Mouse (Mus musculus) heart, postnatal 14 days (tissue): Measurements from ENCODE around the gene Lnpep. TPM values are rescaled to one million over a fixed set of nuclear protein-coding genes. Genes with fewer than 3 reads are reported as not detected.
A peak's percentile ranks its signal among the peaks of the same experiment; 100 is the strongest.

Experiments used
- DNase-seq, 2 experiments: peaks; one replicate each; pipeline ENCODE4 v3.0.0; 2021 to 2022
- intact Hi-C: fragments of 180-260 bp; cut with DNase I; formaldehyde crosslinking; loops from one replicate; pipeline ENCODE4 v1.15.1; 2025
- total RNA-seq, 2 experiments: library from RNA; stranded (reverse); gene quantifications; 2 replicates each; pipeline ENCODE4 v1.2.3; 2021

Lnpep gene
- total RNA-seq, 2 experiments from 2014 or later = 163 to 164 TPM

- no peak for DNase-seq
- intact Hi-C loops = loop anchor here (2.0 kb wide), 1 partner anchor 15 kb away; no protein-coding TSS in a partner anchor
These were observed 7.2 kb downstream of the Lnpep start for GRCm38 (mm10) chr17:17617440-17618204.

- no peak for DNase-seq
- intact Hi-C loops = no loop called here
These were observed 12.5 kb downstream of the Lnpep start for GRCm38 (mm10) chr17:17612336-17612735.

GRCm38 (mm10) chr17:17609523-17609922 is 15.3 kb downstream of the Lnpep start:
- intact Hi-C loops = no loop called here
- no peak for DNase-seq

- DNase-seq = no peak
- intact Hi-C loops = no loop called here
These were observed 16.3 kb downstream of the Lnpep start for GRCm38 (mm10) chr17:17608416-17608988.

GRCm38 (mm10) chr17:17604554-17604953 is 20.3 kb downstream of the Lnpep start:
- DNase-seq = no peak
- intact Hi-C loops = no loop called here

GRCm38 (mm10) chr17:17603609-17604008 is 21.2 kb downstream of the Lnpep start:
- intact Hi-C loops = loop anchor here (2.0 kb wide), 1 partner anchor 13 kb away; no protein-coding TSS in a partner anchor
- DNase-seq = no peak

- intact Hi-C loops = loop anchor here (2.0 kb wide), 1 partner anchor 14 kb away; no protein-coding TSS in a partner anchor
- DNase-seq = no peak
These were observed 22.1 kb downstream of the Lnpep start for GRCm38 (mm10) chr17:17602786-17603185.

GRCm38 (mm10) chr17:17602330-17602729 is 22.5 kb downstream of the Lnpep start:
- no peak for DNase-seq
- intact Hi-C loops = loop anchor here (2.0 kb wide), 1 partner anchor 14 kb away; no protein-coding TSS in a partner anchor

GRCm38 (mm10) chr17:17600804-17601252 is 24.0 kb downstream of the Lnpep start:
- peak; percentile 85 to 90 for DNase-seq
- intact Hi-C loops = no loop called here

- intact Hi-C loops = no loop called here
- no peak for DNase-seq
These were observed 24.8 kb downstream of the Lnpep start for GRCm38 (mm10) chr17:17600001-17600400.

GRCm38 (mm10) chr17:17598355-17598754 is 26.5 kb downstream of the Lnpep start:
- no peak for DNase-seq

GRCm38 (mm10) chr17:17592926-17593325 is 31.9 kb downstream of the Lnpep start:
- DNase-seq = no peak
- intact Hi-C loops = no loop called here

More at GRCm38 (mm10) chr17:17598355-17598754, 26.5 kb downstream of the Lnpep start:
- intact Hi-C loops = no loop called here

GRCm38 (mm10) chr17:17587333-17588047 is 37.4 kb downstream of the Lnpep start:
- no peak for DNase-seq
- intact Hi-C loops = loop anchor here (5.0 kb wide), 1 partner anchor 35 kb away; no protein-coding TSS in a partner anchor

GRCm38 (mm10) chr17:17585115-17585514 is 39.7 kb downstream of the Lnpep start:
- DNase-seq = no peak
- intact Hi-C loops = loop anchor here (5.0 kb wide), 1 partner anchor 37 kb away; no protein-coding TSS in a partner anchor

- DNase-seq = no peak
- intact Hi-C loops = no loop called here
These were observed 41.0 kb downstream of the Lnpep start for GRCm38 (mm10) chr17:17583896-17584295.

GRCm38 (mm10) chr17:17581234-17581633 is 43.6 kb downstream of the Lnpep start:
- no peak for DNase-seq
- intact Hi-C loops = no loop called here

- DNase-seq = no peak
- intact Hi-C loops = no loop called here
These were observed 48.5 kb downstream of the Lnpep start for GRCm38 (mm10) chr17:17576399-17576798.

GRCm38 (mm10) chr17:17567071-17567470 is 57.8 kb downstream of the Lnpep start:
- intact Hi-C loops = loop anchor here (10.0 kb wide), 1 partner anchor 172 kb away; no protein-coding TSS in a partner anchor
- peak in 1 of 2 experiments; percentile 28 for DNase-seq

GRCm38 (mm10) chr17:17548958-17549357 is 75.9 kb downstream of the Lnpep start:
- intact Hi-C loops = no loop called here
- DNase-seq = no peak

- DNase-seq = no peak
- intact Hi-C loops = no loop called here
These were observed 93.5 kb downstream of the Lnpep start for GRCm38 (mm10) chr17:17531338-17531737.
